Mouse (Mus musculus) forebrain, embryonic 16.5 days (tissue): Measurements from ENCODE around the gene Olfr1185-ps1. TPM values are rescaled to one million over a fixed set of nuclear protein-coding genes. Genes with fewer than 3 reads are reported as not detected.
"Not testable (repeated sequence)": the region's sequence is repeated elsewhere in the genome, so short reads cannot be mapped to it uniquely, and the experiment has no call there.

Experiments
- ATAC-seq: fragments of 200-750 bp; cut with Nextera tagmentation; 2 replicates; pipeline ENCODE4 v1.8.0; 2017; ENCODE audit warnings: mild to moderate bottlenecking, moderate library complexity
- H3K27ac ChIP-seq: fragments of 300-500 bp; sonication (generic); 2 replicates; pipeline ENCODE4 v1.5.1; 2014; ENCODE audit warnings: low read length, control low read depth
- H3K27me3 ChIP-seq: fragments of 300-500 bp; sonication (generic); replicated peaks from 2 replicates; pipeline ENCODE4 v1.6.1; 2014; ENCODE audit warnings: low read length; ENCODE audit not compliant: control insufficient read depth, insufficient read depth
- H3K36me3 ChIP-seq: fragments of 300-500 bp; sonication (generic); 2 replicates; pipeline ENCODE4 v1.6.1; 2014; ENCODE audit not compliant: control insufficient read depth, insufficient read depth
- H3K4me1 ChIP-seq: fragments of 300-500 bp; sonication (generic); replicated peaks from 2 replicates; pipeline ENCODE4 v1.6.1; 2014; ENCODE audit warnings: low read length; ENCODE audit not compliant: control insufficient read depth, insufficient read depth
- H3K4me2 ChIP-seq: fragments of 300-500 bp; sonication (generic); 2 replicates; pipeline ENCODE4 v1.6.1; 2014; ENCODE audit warnings: mild to moderate bottlenecking, low read length, control low read depth
- H3K4me3 ChIP-seq: fragments of 300-500 bp; sonication (generic); replicated peaks from 2 replicates; pipeline ENCODE4 v1.5.1; 2014; ENCODE audit warnings: mild to moderate bottlenecking, low read length, control low read depth
- H3K9ac ChIP-seq: fragments of 300-500 bp; sonication (generic); replicated peaks from 2 replicates; pipeline ENCODE4 v1.6.1; 2014; ENCODE audit warnings: low read depth, low read length, control low read depth
- H3K9me3 ChIP-seq: fragments of 300-500 bp; sonication (generic); 2 replicates; pipeline ENCODE4 v1.6.1; 2016; ENCODE audit warnings: low read length; ENCODE audit not compliant: control insufficient read depth
- WGBS: fragments of 180-500 bp; shearing (Covaris S2); extraction: QIAGEN DNeasy Blood & Tissue Kit; methylation state at CpG from one replicate; pipeline ENCODE4 v1.1.7; 2014; 5-methylcytosine and 5-hydroxymethylcytosine counted together
- polyA plus RNA-seq: library from polyadenylated mRNA; unstranded; fragments of >200 nt; fragmentation: Nextera tagmentation; extraction: Ambion mirVana; gene quantifications from 2 replicates; pipeline ENCODE4 v1.2.1, GENCODE M21; 2015

Olfr1185-ps1 gene
- polyA plus RNA-seq, result not detected in 2 replicates

DNA sequence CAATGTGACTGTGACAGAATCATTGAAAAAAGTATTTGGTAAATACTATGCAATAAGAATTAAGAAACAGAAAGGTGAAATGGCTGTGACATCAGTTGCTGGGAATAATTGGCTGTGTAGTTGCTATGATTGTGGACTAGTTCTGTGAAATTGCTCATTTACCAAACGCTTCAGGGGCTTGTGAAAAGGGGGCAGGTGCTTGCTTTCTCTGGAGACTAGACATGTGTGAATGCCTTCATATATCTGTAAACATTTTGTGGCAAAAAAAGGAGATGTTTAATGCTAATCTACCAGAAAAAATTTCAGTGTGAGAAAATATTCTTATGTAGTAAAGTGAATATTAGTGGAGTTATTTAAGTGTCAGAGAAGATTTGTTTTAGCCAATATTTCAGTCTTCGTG is at the start of gene Olfr1185-ps1:
Olfr1185-ps1 (plus strand) TSS at position 301 of the 400 bp plus-strand sequence.
- WGBS, result 71% methylated on average over 2 of the region's 2 CpGs
- H3K4me2 ChIP-seq, result no peak within 1 kb of the TSS
- no peaks in the 10 kb centered on the region for H3K4me1 ChIP-seq
- no peak for ATAC-seq
- H3K9ac ChIP-seq, result no peak within 1 kb of the TSS
- H3K27me3 ChIP-seq, result no peaks in the 10 kb centered on the region
- H3K27ac ChIP-seq, result no peak within 1 kb of the TSS
- H3K4me3 ChIP-seq, result no peak within 1 kb of the TSS
- H3K36me3 ChIP-seq, result no peaks in the 10 kb centered on the region
- H3K9me3 ChIP-seq, result no peaks in the 10 kb centered on the region

DNA sequence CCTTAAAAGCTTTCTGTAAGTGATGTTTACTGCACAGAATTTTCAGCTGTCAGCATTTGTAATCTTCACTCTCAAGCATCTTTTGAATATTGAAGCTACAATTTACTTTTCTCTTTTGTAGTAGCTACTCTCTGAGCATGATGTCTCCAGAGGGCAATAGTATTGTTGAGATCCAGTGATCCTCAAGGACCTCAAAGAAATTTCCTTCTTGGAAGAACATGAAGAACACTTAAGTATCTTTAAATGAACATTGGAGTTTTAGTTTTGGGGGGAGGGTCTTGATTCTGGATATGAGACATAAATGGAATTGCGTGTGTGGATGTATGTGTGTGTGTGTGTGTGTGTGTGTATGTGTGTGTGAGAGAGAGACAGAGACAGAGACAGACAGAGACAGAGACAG is 44.1 kb upstream of the Olfr1185-ps1 start, which contains the start of gene Gm13757:
Gm13757 (minus strand) TSS at position 101 of the 400 bp plus-strand sequence.
- no peak within 1 kb of the TSS for H3K4me3 ChIP-seq
- 90% methylated on average over 1 of the region's 1 CpGs for WGBS
- H3K27me3 ChIP-seq, result no peaks in the 10 kb centered on the region
- H3K4me1 ChIP-seq, result no peaks in the 10 kb centered on the region
- no peaks in the 10 kb centered on the region for H3K9me3 ChIP-seq
- H3K36me3 ChIP-seq, result no peaks in the 10 kb centered on the region
- no peak within 1 kb of the TSS for H3K27ac ChIP-seq
- no peak within 1 kb of the TSS for H3K9ac ChIP-seq
- ATAC-seq, result no peak
- H3K4me2 ChIP-seq, result no peak within 1 kb of the TSS

DNA sequence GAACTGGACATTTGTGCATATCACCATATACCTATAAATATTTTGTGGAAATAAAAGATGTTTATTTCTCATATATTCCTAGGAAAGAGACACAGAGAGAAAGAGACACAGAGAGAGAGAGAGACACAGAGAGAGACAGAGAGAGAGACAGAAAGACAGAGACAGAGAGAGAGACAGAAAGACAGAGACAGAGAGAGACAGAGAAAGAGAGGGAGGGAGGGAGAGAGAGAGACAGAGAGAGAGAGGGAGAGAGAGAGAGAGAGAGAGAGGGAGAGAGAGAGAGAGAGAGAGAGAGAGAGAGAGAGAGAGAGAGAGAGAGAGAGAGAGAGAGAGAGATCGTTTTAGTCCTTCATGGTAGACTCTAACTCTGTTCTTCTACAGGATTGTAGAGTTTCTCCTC is 38.6 kb upstream of the Olfr1185-ps1 start, which contains the start of gene Olfr1183:
Olfr1183 (plus strand) TSS at position 301 of the 400 bp plus-strand sequence.
- H3K36me3 ChIP-seq, result not testable (repeated sequence)
- WGBS, result 94% methylated on average over 1 of the region's 1 CpGs

GRCm38 (mm10) chr2:88483298-88483697 is 9.8 kb upstream of the Olfr1185-ps1 start, which contains the start of gene Olfr1184:
Olfr1184 (plus strand) TSS chr2:88483598.
- Histone ChIP-seq H3K27me3 (no peaks in the 10 kb centered on the region), H3K36me3 (no peaks in the 10 kb centered on the region), H3K4me3 (no peak within 1 kb of the TSS), H3K4me2 (no peak within 1 kb of the TSS), H3K9me3 (no peaks in the 10 kb centered on the region), H3K9ac (no peak within 1 kb of the TSS), H3K4me1 (no peaks in the 10 kb centered on the region), H3K27ac (no peak within 1 kb of the TSS)
- ATAC-seq, result no peak
- 89% methylated on average over 2 of the region's 2 CpGs for WGBS

More for the DNA sequence above, 38.6 kb upstream of the Olfr1185-ps1 start, which contains the start of gene Olfr1183:
- not testable (repeated sequence) for H3K27me3 ChIP-seq, H3K27ac ChIP-seq, H3K4me2 ChIP-seq, ATAC-seq, H3K4me1 ChIP-seq, H3K9me3 ChIP-seq, H3K4me3 ChIP-seq, H3K9ac ChIP-seq

- Histone ChIP-seq H3K27me3 (no peaks in the 10 kb centered on the region), H3K27ac (no peak within 1 kb of the TSS), H3K4me1 (no peaks in the 10 kb centered on the region), H3K36me3 (no peaks in the 10 kb centered on the region), H3K4me2 (no peak within 1 kb of the TSS), H3K9me3 (no peaks in the 10 kb centered on the region), H3K9ac (no peak within 1 kb of the TSS), H3K4me3 (no peak within 1 kb of the TSS)
- WGBS, result 89% methylated on average over 2 of the region's 2 CpGs
- no peak for ATAC-seq
Observed at GRCm38 (mm10) chr2:88518251-88518650, 25.1 kb downstream of the Olfr1185-ps1 start, which contains the start of gene Olfr1186. Olfr1186 (plus strand) TSS chr2:88518551.

DNA sequence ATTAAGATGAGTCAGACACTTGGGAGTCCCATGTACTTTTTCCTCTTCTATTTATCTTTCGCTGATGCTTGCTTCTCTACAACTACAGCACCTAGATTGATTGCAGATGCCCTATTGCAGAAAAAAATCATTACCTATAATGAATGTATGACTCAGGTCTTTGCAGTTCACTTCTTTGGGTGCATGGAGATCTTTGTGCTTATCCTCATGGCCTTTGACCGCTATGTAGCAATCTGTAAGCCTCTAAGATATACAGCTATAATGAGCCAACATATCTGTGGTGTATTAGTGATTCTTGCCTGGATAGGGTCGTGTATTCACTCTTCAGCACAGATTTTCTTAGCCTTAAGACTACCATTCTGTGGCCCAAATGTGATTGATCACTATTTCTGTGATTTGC is 32.6 kb downstream of the Olfr1185-ps1 start:
- no peak for ATAC-seq
- no peaks in the 10 kb centered on the region for H3K4me1 ChIP-seq
- no peak overlapping the region for H3K27ac ChIP-seq
- H3K36me3 ChIP-seq, result no peaks in the 10 kb centered on the region
- no peaks in the 10 kb centered on the region for H3K27me3 ChIP-seq
- no peak overlapping the region for H3K9ac ChIP-seq
- no peaks in the 10 kb centered on the region for H3K9me3 ChIP-seq
- H3K4me2 ChIP-seq, result no peak overlapping the region
- 75% methylated on average over 3 of the region's 3 CpGs for WGBS
- no peak overlapping the region for H3K4me3 ChIP-seq

Other genes with a start within 250 kb of the Olfr1185-ps1 start
- gene Olfr1173, start 213.4 kb upstream of the Olfr1185-ps1 start, polyA plus RNA-seq, result not detected in 2 replicates
- not detected in 2 replicates for gene Olfr1174-ps, start 178.2 kb upstream of the Olfr1185-ps1 start, polyA plus RNA-seq
- gene Olfr1175-ps, start 166.1 kb upstream of the Olfr1185-ps1 start, polyA plus RNA-seq, result not detected in 2 replicates
- gene Olfr1176, start 156.6 kb upstream of the Olfr1185-ps1 start, polyA plus RNA-seq, result not detected in 2 replicates
- not detected in 2 replicates for gene Olfr1177-ps, start 146.8 kb upstream of the Olfr1185-ps1 start, polyA plus RNA-seq
- gene Olfr1178, start 106.3 kb upstream of the Olfr1185-ps1 start, polyA plus RNA-seq, result not detected in 2 replicates
- gene Olfr1179, start 86.9 kb upstream of the Olfr1185-ps1 start, polyA plus RNA-seq, result not detected in 2 replicates
- gene Olfr1180, start 74.2 kb upstream of the Olfr1185-ps1 start, polyA plus RNA-seq, result not detected in 2 replicates
- gene Olfr1181, start 67.1 kb upstream of the Olfr1185-ps1 start, polyA plus RNA-seq, result not detected in 2 replicates
- not detected in 2 replicates for gene Gm13757, start 44.2 kb upstream of the Olfr1185-ps1 start, polyA plus RNA-seq
- not detected in 2 replicates for gene Olfr1183, start 38.5 kb upstream of the Olfr1185-ps1 start, polyA plus RNA-seq
- gene Olfr1184, start 9.7 kb upstream of the Olfr1185-ps1 start, polyA plus RNA-seq, result not detected in 2 replicates
- gene Olfr1186, start 25.2 kb downstream of the Olfr1185-ps1 start, polyA plus RNA-seq, result not detected in 2 replicates
- not detected in 2 replicates for gene Olfr1188, start 63.6 kb downstream of the Olfr1185-ps1 start, polyA plus RNA-seq
- gene Olfr1189, start 93.1 kb downstream of the Olfr1185-ps1 start, polyA plus RNA-seq, result not detected in 2 replicates
- gene Olfr1191-ps1, start 147.2 kb downstream of the Olfr1185-ps1 start, polyA plus RNA-seq, result not detected in 2 replicates
- gene Olfr1192-ps1, start 155.2 kb downstream of the Olfr1185-ps1 start, polyA plus RNA-seq, result not detected in 2 replicates
- not detected in 2 replicates for gene Olfr1193, start 182.3 kb downstream of the Olfr1185-ps1 start, polyA plus RNA-seq
- not detected in 2 replicates for gene Olfr1195, start 195.9 kb downstream of the Olfr1185-ps1 start, polyA plus RNA-seq
- gene Olfr1196, start 211.3 kb downstream of the Olfr1185-ps1 start, polyA plus RNA-seq, result not detected in 2 replicates
- not detected in 2 replicates for gene Olfr1197, start 239.0 kb downstream of the Olfr1185-ps1 start, polyA plus RNA-seq